Comparison of ENCODE assay signal across 9 mouse cellular contexts in the genomic region with DNA sequence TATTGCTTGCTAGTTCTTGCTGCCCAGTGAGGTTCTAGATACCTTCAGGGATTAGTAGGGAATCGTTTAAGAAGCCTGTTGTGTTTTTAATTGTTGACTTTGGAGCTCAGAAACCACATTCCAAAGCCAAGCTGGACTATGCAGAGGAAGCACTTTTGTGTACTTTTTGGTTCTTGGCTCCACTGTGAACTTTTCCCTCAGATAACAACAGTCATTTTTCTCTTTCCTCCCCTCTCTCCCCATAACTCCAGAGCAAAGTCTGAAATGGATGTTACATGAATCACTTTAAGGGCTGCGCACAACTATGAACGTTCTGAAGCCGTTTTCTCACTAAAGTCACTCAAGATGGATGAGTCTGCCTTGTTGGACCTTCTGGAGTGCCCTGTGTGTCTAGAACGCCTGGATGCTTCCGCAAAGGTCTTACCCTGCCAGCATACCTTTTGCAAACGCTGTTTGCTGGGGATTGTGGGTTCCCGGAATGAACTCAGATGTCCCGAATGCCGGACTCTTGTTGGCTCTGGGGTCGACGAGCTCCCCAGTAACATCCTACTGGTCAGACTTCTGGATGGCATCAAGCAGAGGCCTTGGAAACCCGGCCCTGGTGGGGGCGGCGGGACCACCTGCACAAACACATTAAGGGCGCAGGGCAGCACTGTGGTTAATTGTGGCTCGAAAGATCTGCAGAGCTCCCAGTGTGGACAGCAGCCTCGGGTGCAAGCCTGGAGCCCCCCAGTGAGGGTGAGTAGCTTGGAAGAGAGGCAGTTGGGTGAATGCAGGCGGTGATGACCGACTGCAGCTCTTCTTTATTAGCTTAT. TPM values are rescaled to one million over a fixed set of nuclear protein-coding genes. Genes with fewer than 3 reads are reported as not detected.
A peak's percentile ranks its signal among the peaks of the same experiment; 100 is the strongest.
DNase-seq lines count a peak whose midpoint lies in the region; ATAC-seq and TF ChIP-seq lines count a peak whose summit lies in the region.
"Had no signal": no experiment of that assay in that cellular context is flagged by ENCODE, and none has a peak within 500 bp of the region (broad histone marks: within the 10 kb centered on the region; RNA-seq: fewer than 3 reads in every experiment).

No protein-coding gene starts in this region.

- H3K9me3 ChIP-seq in lung, embryonic 15.5 days = no peaks in the 10 kb centered on the region
- H3K9me3 ChIP-seq in heart, postnatal 0 days (replicated peaks; ENCODE audit: control insufficient read depth, low read length) = no peaks in the 10 kb centered on the region
- no peaks in the 10 kb centered on the region for H3K9me3 ChIP-seq in neural tube, embryonic 13.5 days
- H3K9me3 ChIP-seq: G1E had no signal

- H3K36me3 ChIP-seq in lung, embryonic 15.5 days = no peaks in the 10 kb centered on the region
- H3K36me3 ChIP-seq in heart, postnatal 0 days (replicated peaks; ENCODE audit: control insufficient read depth, insufficient read depth, low read length) = no peaks in the 10 kb centered on the region
- H3K36me3 ChIP-seq in neural tube, embryonic 13.5 days = no peaks in the 10 kb centered on the region

- ATAC-seq in lung, embryonic 15.5 days (ENCODE audit: borderline replicate concordance, extremely low read depth, low FRiP score, low TSS enrichment) = no peak
- ATAC-seq in heart, postnatal 0 days (ENCODE audit: insufficient read depth, low read depth) = no peak
- ATAC-seq in neural tube, embryonic 13.5 days (ENCODE audit: low read depth) = no peak

- peak overlapping the region; percentile 88; the same call in 1 of the 2 replicates for H3K27ac ChIP-seq in lung, embryonic 15.5 days
- no peak overlapping the region for H3K27ac ChIP-seq in heart, postnatal 0 days (ENCODE audit: low read depth)
- H3K27ac ChIP-seq in neural tube, embryonic 13.5 days (replicated peaks) = peak overlapping the region; percentile 19; the same call in 1 of the 2 replicates

- no peak for TF ChIP-seq EP300 in heart, postnatal 0 days (IDR thresholded peaks at IDR 0.05; ENCODE audit: low read depth)

- peak overlapping the region; percentile 81 for H3K4me2 ChIP-seq in lung, embryonic 15.5 days
- peak overlapping the region; percentile 87 for H3K4me2 ChIP-seq in heart, postnatal 0 days (ENCODE audit: low read depth, low read length)
- H3K4me2 ChIP-seq in neural tube, embryonic 13.5 days = peak overlapping the region; percentile 67

- DNase-seq in lung, adult 18-20 months = no peak
- DNase-seq in heart, postnatal 0 days (ENCODE audit: low spot score) = no peak
- DNase-seq in large intestine, adult 2 months (ENCODE audit: low read depth, low spot score) = peak; percentile 38
- no peak for DNase-seq in spleen, postnatal 14 days (ENCODE audit: low spot score in 2 of 2)
- DNase-seq in layer of hippocampus, adult 18-20 months (ENCODE audit: low spot score in 2 of 2) = no peak
- DNase-seq in gastrocnemius, postnatal 4 days (ENCODE audit: low spot score in 2 of 2) = no peak

- peak overlapping the region; percentile 63 for H3K9ac ChIP-seq in lung, embryonic 15.5 days
- no peak overlapping the region for H3K9ac ChIP-seq in heart, postnatal 0 days (replicated peaks; ENCODE audit: low read depth, low read length)
- H3K9ac ChIP-seq in neural tube, embryonic 13.5 days = peak overlapping the region; percentile 88

- TF ChIP-seq CTCF in heart, postnatal 0 days (IDR thresholded peaks at IDR 0.05; ENCODE audit: low read depth) = no peak

- peak overlapping the region; percentile 60 for H3K4me3 ChIP-seq in lung, embryonic 15.5 days
- peak overlapping the region; percentile 95 for H3K4me3 ChIP-seq in heart, postnatal 0 days (ENCODE audit: low read depth, low read length)
- H3K4me3 ChIP-seq in neural tube, embryonic 13.5 days = peak overlapping the region; percentile 73

- H3K27me3 ChIP-seq in lung, embryonic 15.5 days = no peaks in the 10 kb centered on the region
- peaks cover 11% of the 10 kb centered on the region; the same call in 1 of the 2 replicates for H3K27me3 ChIP-seq in heart, postnatal 0 days (ENCODE audit: control insufficient read depth, insufficient read depth, low read length)
- H3K27me3 ChIP-seq in neural tube, embryonic 13.5 days = no peaks in the 10 kb centered on the region

- H3K4me1 ChIP-seq in lung, embryonic 15.5 days = peaks cover 66% of the 10 kb centered on the region
- H3K4me1 ChIP-seq in heart, postnatal 0 days (ENCODE audit: control insufficient read depth, insufficient read depth) = peaks cover 8% of the 10 kb centered on the region; the same call in 1 of the 2 replicates
- peaks cover 60% of the 10 kb centered on the region for H3K4me1 ChIP-seq in neural tube, embryonic 13.5 days (replicated peaks)

- 17% methylated on average over 20 of the region's 20 CpGs for WGBS in lung, embryonic 15.5 days
- 61% methylated on average over 20 of the region's 20 CpGs for WGBS in heart, postnatal 0 days
- 30% methylated on average over 20 of the region's 20 CpGs for WGBS in large intestine, adult 2 months
- WGBS in neural tube, embryonic 13.5 days = 37% methylated on average over 20 of the region's 20 CpGs

RNA-seq across cellular contexts. Expression of a gene that starts 2.1 kb away (rescaled TPM):
- 15.8 and 16.8 TPM in 2 replicates for polyA plus RNA-seq in lung, embryonic 15.5 days (2015; fragmentation: Nextera tagmentation; extraction: Ambion mirVana)
- total RNA-seq in heart, postnatal 0 days (2014; rRNA removed; ENCODE audit: low replicate concordance) = 3.3 and 8.9 TPM in 2 replicates
- polyA plus RNA-seq in heart, postnatal 0 days (2015; fragmentation: Nextera tagmentation; extraction: Ambion mirVana) = 2.4 and 2.7 TPM in 2 replicates
- polyA plus RNA-seq in large intestine, adult 2 months (2012; rRNA removed) = 8.2 and 15.9 TPM in 2 replicates
- 19.8 and 22.3 TPM in 2 replicates for polyA plus RNA-seq in neural tube, embryonic 13.5 days (2015; fragmentation: Nextera tagmentation; extraction: Ambion mirVana)
- total RNA-seq in layer of hippocampus, adult 18-20 months (2021) = 10 to 100 TPM; 64.7 to 72.7 TPM
- total RNA-seq in gastrocnemius, postnatal 4 days (2021) = 10 to 100 TPM; 10.6 to 12.3 TPM
